Mouse (Mus musculus): ENCODE results near the gene Zfp335. TPM values are rescaled to one million over a fixed set of nuclear protein-coding genes. Genes with fewer than 3 reads are reported as not detected.

Gene Zfp335
- polyA plus RNA-seq, 1 experiment from 2014 or later = 14.6 TPM

DNA sequence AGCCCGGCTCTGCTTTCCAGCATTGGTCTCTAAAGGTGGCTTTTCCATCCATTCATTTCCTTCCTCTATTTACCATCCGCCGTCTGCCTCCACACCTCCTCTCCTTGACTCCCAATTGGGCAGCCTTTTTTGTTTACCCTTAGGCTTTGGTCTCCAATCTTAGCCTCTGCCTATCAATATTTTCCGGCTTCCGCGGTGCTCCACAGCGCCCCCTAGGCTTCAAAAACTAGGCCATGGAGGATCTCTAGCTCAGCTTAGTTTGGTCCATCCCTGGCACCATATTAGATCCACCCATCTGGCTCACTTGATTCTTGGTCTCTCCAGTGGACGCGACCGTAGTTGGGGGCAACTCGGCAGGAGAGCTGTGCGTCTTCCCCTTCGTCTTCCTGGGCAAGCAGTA is 38.9 kb upstream of the Zfp335 start:
- DNase-seq (ENCODE audit: low spot score) (no peak), ATAC-seq (ENCODE audit: low FRiP score) (no peak)
- Histone ChIP-seq H3K9ac (no peak overlapping the region), H3K4me1 (replicated peaks; ENCODE audit: control insufficient read depth, insufficient read depth, low read length) (0 out of 2 replicates have a peak, but pooled peaks cover 6% of the 10 kb centered on the region), H3K27me3 (ENCODE audit: control insufficient read depth, insufficient read depth, low read length) (peaks cover 63% of the 10 kb centered on the region), H3K4me2 (replicated peaks) (no peak overlapping the region), H3K36me3 (replicated peaks; ENCODE audit: control insufficient read depth, insufficient read depth) (no peaks in the 10 kb centered on the region), H3K4me3 (replicated peaks; ENCODE audit: low read length) (no peak overlapping the region), H3K27ac (no peak overlapping the region), H3K9me3 (ENCODE audit: control insufficient read depth, low read length) (no peaks in the 10 kb centered on the region)
- 34% methylated on average over 13 of the region's 13 CpGs for WGBS

DNA sequence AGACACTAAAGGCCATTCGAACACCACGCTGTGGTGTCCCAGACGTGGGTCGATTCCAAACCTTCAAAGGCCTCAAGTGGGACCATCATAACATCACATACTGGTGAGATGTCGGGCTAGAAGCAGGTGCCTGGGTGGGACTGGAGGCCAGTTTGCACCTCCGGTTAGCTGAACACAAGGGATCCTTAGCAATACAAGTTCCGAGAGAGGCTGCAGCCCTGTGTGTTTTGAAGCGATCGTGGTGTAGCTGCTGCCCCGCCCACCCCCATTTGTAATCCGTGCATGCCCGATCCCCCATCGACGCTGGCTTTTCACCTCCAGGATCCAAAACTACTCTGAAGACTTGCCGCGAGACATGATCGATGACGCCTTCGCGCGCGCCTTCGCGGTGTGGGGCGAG is 37.4 kb upstream of the Zfp335 start:
- peak overlapping the region; percentile 40 for H3K4me2 ChIP-seq (replicated peaks)
- DNase-seq (ENCODE audit: low spot score) (no peak), ATAC-seq (ENCODE audit: low FRiP score) (no peak)
- no peak overlapping the region for H3K9ac ChIP-seq
- WGBS = 6% methylated on average over 25 of the region's 25 CpGs
- no peaks in the 10 kb centered on the region for H3K36me3 ChIP-seq (replicated peaks; ENCODE audit: control insufficient read depth, insufficient read depth)
- H3K27me3 ChIP-seq (ENCODE audit: control insufficient read depth, insufficient read depth, low read length) = peaks cover 58% of the 10 kb centered on the region
- no peaks in the 10 kb centered on the region for H3K9me3 ChIP-seq (ENCODE audit: control insufficient read depth, low read length)
- peak overlapping the region; percentile 19 for H3K4me3 ChIP-seq (replicated peaks; ENCODE audit: low read length)
- no peak overlapping the region for H3K27ac ChIP-seq
- 0 out of 2 replicates have a peak, but pooled peaks cover 6% of the 10 kb centered on the region for H3K4me1 ChIP-seq (replicated peaks; ENCODE audit: control insufficient read depth, insufficient read depth, low read length)

DNA sequence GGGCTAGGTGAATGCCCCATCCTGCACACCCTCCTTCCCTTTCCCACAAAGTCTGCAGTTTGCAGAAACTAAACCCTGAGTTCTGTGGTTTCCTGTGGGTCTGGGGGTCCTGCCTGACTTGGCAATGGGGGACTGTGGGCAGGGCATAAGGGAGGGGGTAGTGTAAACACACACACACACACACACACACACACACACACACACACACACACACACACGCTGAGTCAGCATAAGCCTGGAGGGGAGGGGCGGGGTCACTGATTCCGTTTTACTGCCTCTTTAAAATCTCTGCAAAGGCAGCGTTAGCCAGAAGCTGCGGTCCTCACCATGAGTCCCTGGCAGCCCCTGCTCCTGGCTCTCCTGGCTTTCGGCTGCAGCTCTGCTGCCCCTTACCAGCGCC is 36.4 kb upstream of the Zfp335 start:
- H3K4me3 ChIP-seq (replicated peaks; ENCODE audit: low read length) = no peak overlapping the region
- WGBS = 14% methylated on average over 6 of the region's 7 CpGs
- DNase-seq (ENCODE audit: low spot score) (no peak), ATAC-seq (ENCODE audit: low FRiP score) (no peak)
- H3K27me3 ChIP-seq (ENCODE audit: control insufficient read depth, insufficient read depth, low read length) = peaks cover 55% of the 10 kb centered on the region
- H3K9me3 ChIP-seq (ENCODE audit: control insufficient read depth, low read length) = no peaks in the 10 kb centered on the region
- no peak overlapping the region for H3K27ac ChIP-seq
- H3K4me2 ChIP-seq (replicated peaks) = no peak overlapping the region
- H3K9ac ChIP-seq = no peak overlapping the region
- H3K4me1 ChIP-seq (replicated peaks; ENCODE audit: control insufficient read depth, insufficient read depth, low read length) = no peaks in the 10 kb centered on the region
- no peaks in the 10 kb centered on the region for H3K36me3 ChIP-seq (replicated peaks; ENCODE audit: control insufficient read depth, insufficient read depth)

DNA sequence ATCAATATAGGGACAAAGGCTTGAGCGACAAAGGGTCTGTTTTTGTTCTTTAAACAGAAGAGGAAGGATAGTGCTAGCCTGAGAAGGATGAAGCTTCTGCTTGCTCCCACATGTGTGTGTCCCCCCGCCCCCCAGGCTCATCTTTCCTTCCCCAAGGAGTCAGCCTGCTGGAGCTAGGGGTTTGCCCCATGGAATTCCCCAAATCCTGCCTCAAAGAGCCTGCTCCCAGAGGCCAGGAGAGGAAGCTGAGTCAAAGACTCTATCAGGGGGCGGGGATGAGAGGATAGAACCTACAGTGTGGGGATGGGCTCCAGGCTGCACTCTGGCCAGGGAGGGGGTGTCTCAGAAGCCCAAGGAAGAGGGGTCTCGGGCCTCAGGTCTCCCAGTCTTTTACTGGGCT is 35.9 kb upstream of the Zfp335 start:
- no peaks in the 10 kb centered on the region for H3K9me3 ChIP-seq (ENCODE audit: control insufficient read depth, low read length)
- no peaks in the 10 kb centered on the region for H3K4me1 ChIP-seq (replicated peaks; ENCODE audit: control insufficient read depth, insufficient read depth, low read length)
- H3K4me2 ChIP-seq (replicated peaks) = no peak overlapping the region
- DNase-seq (ENCODE audit: low spot score) = no peak
- no peak overlapping the region for H3K4me3 ChIP-seq (replicated peaks; ENCODE audit: low read length)
- peaks cover 50% of the 10 kb centered on the region for H3K27me3 ChIP-seq (ENCODE audit: control insufficient read depth, insufficient read depth, low read length)
- H3K27ac ChIP-seq = no peak overlapping the region
- no peak for ATAC-seq (ENCODE audit: low FRiP score)
- H3K9ac ChIP-seq = no peak overlapping the region
- no peaks in the 10 kb centered on the region for H3K36me3 ChIP-seq (replicated peaks; ENCODE audit: control insufficient read depth, insufficient read depth)
- 30% methylated on average over 4 of the region's 4 CpGs for WGBS

DNA sequence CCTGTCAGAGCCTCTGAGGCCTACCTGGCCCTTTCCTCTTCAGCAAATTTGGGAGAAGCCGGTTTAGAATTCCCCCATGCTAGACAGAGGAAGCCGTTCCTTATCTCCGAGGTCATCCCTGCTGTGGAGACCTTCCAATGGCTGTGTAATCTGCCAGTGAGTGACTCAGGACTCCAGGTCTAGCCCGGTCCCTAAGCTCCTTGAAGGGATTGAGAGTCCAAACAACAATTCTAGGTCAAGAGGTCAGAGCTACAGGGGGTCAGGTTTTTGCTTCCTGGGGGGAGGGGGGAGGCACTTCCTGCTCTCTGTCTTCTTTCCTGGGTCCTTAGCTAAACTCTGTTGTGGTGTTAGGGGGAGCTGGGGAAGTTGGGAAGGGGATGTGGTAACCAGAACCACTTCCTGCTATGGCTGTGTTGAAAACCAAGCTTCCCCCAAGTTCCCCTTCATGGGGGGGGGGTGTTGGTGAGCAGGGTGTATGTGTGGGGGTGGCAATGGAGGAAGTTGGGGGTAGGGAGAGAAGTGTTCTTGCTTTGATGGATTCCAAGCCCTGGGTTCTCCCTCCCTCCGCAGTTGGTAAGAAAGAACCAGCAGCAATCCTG is 31.2 kb upstream of the Zfp335 start:
- Histone ChIP-seq H3K27me3 (ENCODE audit: control insufficient read depth, insufficient read depth, low read length) (peaks cover 6% of the 10 kb centered on the region), H3K4me1 (replicated peaks; ENCODE audit: control insufficient read depth, insufficient read depth, low read length) (peaks cover 21% of the 10 kb centered on the region; the same call in 1 of the 2 replicates), H3K27ac (no peak overlapping the region), H3K36me3 (replicated peaks; ENCODE audit: control insufficient read depth, insufficient read depth) (no peaks in the 10 kb centered on the region), H3K4me3 (replicated peaks; ENCODE audit: low read length) (no peak overlapping the region), H3K9ac (no peak overlapping the region), H3K4me2 (replicated peaks) (no peak overlapping the region), H3K9me3 (ENCODE audit: control insufficient read depth, low read length) (no peaks in the 10 kb centered on the region)
- DNase-seq (ENCODE audit: low spot score) = no peak
- WGBS = 25% methylated on average over 5 of the region's 5 CpGs
- no peak for ATAC-seq (ENCODE audit: low FRiP score)

DNA sequence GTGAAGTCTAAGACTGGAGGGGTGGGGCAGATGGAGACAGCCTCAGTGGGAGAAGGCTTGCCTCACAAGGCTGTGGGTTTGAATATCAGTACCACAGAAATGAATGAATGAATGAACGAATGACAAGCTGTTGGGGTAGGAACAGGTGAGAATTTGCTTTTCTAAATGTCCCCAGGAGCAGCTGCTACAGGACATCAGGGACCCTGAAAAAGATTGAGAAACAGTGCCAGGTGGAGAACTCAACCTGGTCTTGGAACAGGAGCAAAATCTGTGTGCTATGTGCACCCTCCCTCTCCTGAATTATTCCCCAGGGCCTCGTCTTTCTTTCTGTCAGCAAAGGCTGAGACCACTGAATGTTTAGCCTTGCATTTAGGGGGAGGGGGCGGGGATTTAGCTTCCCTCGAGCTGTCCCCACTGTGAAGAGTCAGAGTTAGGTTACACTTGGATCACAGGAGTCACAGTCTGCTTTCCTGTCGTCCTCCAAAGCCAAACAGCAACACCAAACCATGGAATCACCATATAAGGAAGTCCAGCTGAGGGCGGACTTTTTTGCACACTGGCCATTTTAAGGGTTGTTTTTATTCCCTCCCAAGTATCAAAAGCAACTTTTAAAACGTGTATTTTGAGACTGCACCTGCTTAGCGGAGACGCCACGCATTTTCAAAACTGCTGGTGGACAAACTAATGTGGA is 28.7 kb upstream of the Zfp335 start, which contains the start of gene Mmp9:
Mmp9 (plus strand) TSS at position 641 of the 691 bp plus-strand sequence.
- 23% methylated on average over 10 of the region's 10 CpGs for WGBS
- H3K4me3 ChIP-seq (replicated peaks; ENCODE audit: low read length) = no peak within 1 kb of the TSS; the same call in 1 of the 2 replicates
- H3K9me3 ChIP-seq (ENCODE audit: control insufficient read depth, low read length) = no peaks in the 10 kb centered on the region
- H3K27ac ChIP-seq = peak within 1 kb of the TSS; percentile 64
- H3K27me3 ChIP-seq (ENCODE audit: control insufficient read depth, insufficient read depth, low read length) = peaks cover 6% of the 10 kb centered on the region
- H3K4me2 ChIP-seq (replicated peaks) = peak within 1 kb of the TSS; percentile 50
- peaks cover 21% of the 10 kb centered on the region; the same call in 1 of the 2 replicates for H3K4me1 ChIP-seq (replicated peaks; ENCODE audit: control insufficient read depth, insufficient read depth, low read length)
- 0 out of 2 replicates have a peak within 1 kb of the TSS, but pooled peaks have one; percentile 3 for H3K9ac ChIP-seq
- DNase-seq (ENCODE audit: low spot score) (no peak), ATAC-seq (ENCODE audit: low FRiP score) (no peak)
- H3K36me3 ChIP-seq (replicated peaks; ENCODE audit: control insufficient read depth, insufficient read depth) = no peaks in the 10 kb centered on the region

DNA sequence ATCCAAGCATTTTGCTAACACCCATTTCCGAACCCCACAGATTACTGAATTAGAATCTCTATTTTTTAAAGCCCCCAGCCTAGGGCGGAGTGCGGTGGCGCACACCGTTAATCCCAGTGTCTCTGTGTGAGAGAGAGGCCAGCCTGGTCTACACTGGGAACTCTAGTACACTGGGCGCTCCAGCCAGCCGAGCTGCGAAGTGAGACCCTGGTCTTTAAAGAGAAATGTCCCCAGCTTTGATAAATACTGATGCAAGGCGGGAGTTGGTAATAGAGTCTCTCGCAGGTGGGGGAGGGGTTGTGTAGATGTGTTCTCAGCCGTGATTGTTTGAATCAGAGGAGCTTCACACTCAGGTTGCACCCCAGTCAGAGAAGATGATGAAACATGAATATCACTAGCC is 27.5 kb upstream of the Zfp335 start:
- Histone ChIP-seq H3K4me3 (replicated peaks; ENCODE audit: low read length) (peak overlapping the region; percentile 19), H3K9ac (peak overlapping the region; percentile 24), H3K4me2 (replicated peaks) (peak overlapping the region; percentile 50), H3K9me3 (ENCODE audit: control insufficient read depth, low read length) (no peaks in the 10 kb centered on the region), H3K4me1 (replicated peaks; ENCODE audit: control insufficient read depth, insufficient read depth, low read length) (peaks cover 21% of the 10 kb centered on the region; the same call in 1 of the 2 replicates), H3K27me3 (ENCODE audit: control insufficient read depth, insufficient read depth, low read length) (peaks cover 6% of the 10 kb centered on the region), H3K36me3 (replicated peaks; ENCODE audit: control insufficient read depth, insufficient read depth) (no peaks in the 10 kb centered on the region), H3K27ac (peak overlapping the region; percentile 64)
- DNase-seq (ENCODE audit: low spot score) (peak; percentile 58), ATAC-seq (ENCODE audit: low FRiP score) (peak; percentile 51)
- WGBS = 3% methylated on average over 11 of the region's 11 CpGs

DNA sequence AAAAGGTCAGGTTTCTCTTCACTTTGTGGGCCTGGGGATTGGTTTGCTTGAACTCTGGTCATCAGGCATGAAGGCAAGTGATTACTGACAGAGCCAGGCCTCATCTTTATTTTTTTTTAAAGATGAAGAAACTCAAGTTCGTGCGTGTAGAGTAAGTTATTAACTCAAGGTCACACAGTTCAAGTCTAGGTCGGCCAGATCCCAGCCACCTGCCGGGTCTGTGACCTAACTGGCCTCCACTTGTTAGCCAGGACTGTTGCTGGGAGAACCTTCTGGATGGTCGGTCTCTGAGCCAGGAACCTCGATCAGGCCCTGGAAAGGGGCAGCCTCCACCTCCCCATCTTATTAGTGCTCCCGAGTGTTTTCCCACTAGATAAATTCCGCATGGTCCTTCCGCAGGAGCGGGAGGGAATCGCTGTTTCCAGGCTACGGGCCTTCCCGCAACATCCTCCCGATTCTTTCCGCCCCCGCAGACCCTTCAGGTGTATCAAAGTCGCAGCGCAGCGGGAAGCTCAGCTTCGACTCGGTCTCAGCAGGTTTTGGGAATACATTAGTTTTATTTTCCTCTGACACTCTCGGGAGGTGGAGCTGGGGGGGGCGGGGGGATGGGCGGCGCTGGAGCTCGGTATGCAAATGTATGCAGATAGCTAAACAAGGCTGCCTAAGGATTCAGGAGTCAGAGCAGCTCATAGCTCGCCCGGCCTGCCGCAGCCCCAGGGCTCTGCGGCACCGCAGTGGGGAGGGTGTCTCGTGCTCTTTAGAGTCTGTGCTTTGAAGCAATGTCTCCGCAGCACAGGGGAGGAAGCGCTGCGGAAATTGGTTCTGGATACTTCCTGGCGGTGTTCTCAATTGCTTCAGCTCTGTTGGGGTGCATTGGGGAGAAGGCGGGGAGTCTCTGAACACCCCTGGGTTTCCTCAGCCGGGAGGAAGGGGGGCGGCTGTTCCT is 26.9 kb upstream of the Zfp335 start:
- DNase-seq (ENCODE audit: low spot score) (peak; percentile 70), ATAC-seq (ENCODE audit: low FRiP score) (peak; percentile 87)
- Histone ChIP-seq H3K4me3 (replicated peaks; ENCODE audit: low read length) (peak overlapping the region; percentile 19), H3K36me3 (replicated peaks; ENCODE audit: control insufficient read depth, insufficient read depth) (no peaks in the 10 kb centered on the region), H3K9ac (peak overlapping the region; percentile 24), H3K27ac (peak overlapping the region; percentile 64), H3K4me1 (replicated peaks; ENCODE audit: control insufficient read depth, insufficient read depth, low read length) (peaks cover 21% of the 10 kb centered on the region; the same call in 1 of the 2 replicates), H3K9me3 (ENCODE audit: control insufficient read depth, low read length) (no peaks in the 10 kb centered on the region), H3K4me2 (replicated peaks) (peak overlapping the region; percentile 50), H3K27me3 (ENCODE audit: control insufficient read depth, insufficient read depth, low read length) (peaks cover 6% of the 10 kb centered on the region)
- 1% methylated on average over 39 of the region's 39 CpGs for WGBS

DNA sequence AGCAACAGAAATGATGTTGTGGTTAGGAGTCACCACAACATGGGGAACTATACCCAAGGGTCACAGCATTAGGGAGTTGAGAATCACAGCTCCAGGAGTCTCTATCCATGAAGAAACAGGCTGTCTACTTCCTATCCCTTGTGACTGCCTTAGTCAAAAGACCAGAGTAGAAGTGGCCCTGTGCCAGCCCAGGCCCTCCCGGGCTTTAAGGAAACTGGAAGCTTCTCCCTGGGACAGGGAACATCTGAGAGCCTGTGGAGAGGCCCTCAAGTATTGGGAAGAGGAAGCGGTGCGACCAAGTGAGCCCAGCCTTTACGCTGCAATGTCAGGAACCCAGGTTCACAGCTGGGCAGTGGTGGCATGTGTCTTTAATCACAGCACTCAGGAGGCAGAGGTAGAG is 24.4 kb upstream of the Zfp335 start:
- H3K9me3 ChIP-seq (ENCODE audit: control insufficient read depth, low read length) = no peaks in the 10 kb centered on the region
- DNase-seq (ENCODE audit: low spot score) (no peak), ATAC-seq (ENCODE audit: low FRiP score) (no peak)
- H3K27ac ChIP-seq = no peak overlapping the region
- no peak overlapping the region for H3K9ac ChIP-seq
- WGBS = 79% methylated on average over 4 of the region's 4 CpGs
- H3K4me1 ChIP-seq (replicated peaks; ENCODE audit: control insufficient read depth, insufficient read depth, low read length) = peaks cover 21% of the 10 kb centered on the region; the same call in 1 of the 2 replicates
- peaks cover 6% of the 10 kb centered on the region for H3K27me3 ChIP-seq (ENCODE audit: control insufficient read depth, insufficient read depth, low read length)
- no peaks in the 10 kb centered on the region for H3K36me3 ChIP-seq (replicated peaks; ENCODE audit: control insufficient read depth, insufficient read depth)
- H3K4me3 ChIP-seq (replicated peaks; ENCODE audit: low read length) = no peak overlapping the region
- H3K4me2 ChIP-seq (replicated peaks) = no peak overlapping the region
